Mouse (Mus musculus) intestine, embryonic 15.5 days (tissue): Measurements from ENCODE around the gene Gm20388. TPM values are rescaled to one million over a fixed set of nuclear protein-coding genes. Genes with fewer than 3 reads are reported as not detected.

Source experiments
- ATAC-seq: fragments of 200-750 bp; cut with Nextera tagmentation; 2 replicates; pipeline ENCODE4 v1.8.0; 2017; ENCODE audit warnings: moderate TSS enrichment, moderate library complexity
- H3K27ac ChIP-seq: fragments of 300-500 bp; sonication (generic); 2 replicates; pipeline ENCODE4 v1.5.1; 2015; ENCODE audit warnings: mild to moderate bottlenecking, inconsistent platforms
- H3K27me3 ChIP-seq: fragments of 300-500 bp; sonication (generic); replicated peaks from 2 replicates; pipeline ENCODE4 v1.6.1; 2015; ENCODE audit warnings: inconsistent platforms
- H3K36me3 ChIP-seq: fragments of 300-500 bp; sonication (generic); 2 replicates; pipeline ENCODE4 v1.6.1; 2015; ENCODE audit warnings: inconsistent platforms
- H3K4me1 ChIP-seq: fragments of 300-500 bp; sonication (generic); replicated peaks from 2 replicates; pipeline ENCODE4 v1.6.1; 2015; ENCODE audit warnings: inconsistent platforms
- H3K4me2 ChIP-seq: fragments of 300-500 bp; sonication (generic); replicated peaks from 2 replicates; pipeline ENCODE4 v1.6.1; 2015; ENCODE audit warnings: mild to moderate bottlenecking, inconsistent platforms
- H3K4me3 ChIP-seq: fragments of 300-500 bp; sonication (generic); replicated peaks from 2 replicates; pipeline ENCODE4 v1.5.1; 2015; ENCODE audit warnings: inconsistent platforms
- H3K9ac ChIP-seq: fragments of 300-500 bp; sonication (generic); 2 replicates; pipeline ENCODE4 v1.6.1; 2015; ENCODE audit warnings: inconsistent platforms
- H3K9me3 ChIP-seq: fragments of 300-500 bp; sonication (generic); 2 replicates; pipeline ENCODE4 v1.6.1; 2016; ENCODE audit warnings: inconsistent platforms
- WGBS: fragments of 180-500 bp; shearing (Covaris S2); methylation state at CpG from one replicate; pipeline ENCODE4 v1.1.7; 2015; 5-methylcytosine and 5-hydroxymethylcytosine counted together
- polyA plus RNA-seq: library from polyadenylated mRNA; unstranded; fragments of >200 nt; fragmentation: Nextera tagmentation; extraction: Ambion mirVana; gene quantifications from 2 replicates; pipeline ENCODE4 v1.2.1, GENCODE M21; 2015

Gene Gm20388
- polyA plus RNA-seq, 1 experiment from 2014 or later = not detected

DNA sequence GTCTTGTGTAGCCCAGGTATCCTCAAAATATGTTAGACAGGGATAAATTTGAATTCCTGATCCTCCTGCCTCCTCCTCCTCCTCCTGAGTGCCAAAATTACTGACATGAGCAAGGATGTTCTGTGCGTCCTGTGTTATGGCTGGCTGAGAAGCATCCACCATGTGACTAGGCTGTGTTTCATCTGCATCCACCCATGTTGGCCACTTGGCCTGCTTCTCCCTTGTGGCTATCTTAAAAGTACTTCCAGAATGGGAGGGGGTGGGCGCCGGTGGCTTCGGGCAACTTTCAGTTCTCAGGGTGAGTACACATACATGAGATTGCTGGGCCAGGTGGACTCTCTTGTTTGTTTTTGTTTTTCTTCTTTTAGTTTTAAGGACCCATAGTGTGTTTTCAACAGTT lies 2008.5 kb downstream of the Gm20388 start:
- 67% methylated on average over 4 of the region's 4 CpGs for WGBS
- H3K27ac ChIP-seq = no peak overlapping the region

DNA sequence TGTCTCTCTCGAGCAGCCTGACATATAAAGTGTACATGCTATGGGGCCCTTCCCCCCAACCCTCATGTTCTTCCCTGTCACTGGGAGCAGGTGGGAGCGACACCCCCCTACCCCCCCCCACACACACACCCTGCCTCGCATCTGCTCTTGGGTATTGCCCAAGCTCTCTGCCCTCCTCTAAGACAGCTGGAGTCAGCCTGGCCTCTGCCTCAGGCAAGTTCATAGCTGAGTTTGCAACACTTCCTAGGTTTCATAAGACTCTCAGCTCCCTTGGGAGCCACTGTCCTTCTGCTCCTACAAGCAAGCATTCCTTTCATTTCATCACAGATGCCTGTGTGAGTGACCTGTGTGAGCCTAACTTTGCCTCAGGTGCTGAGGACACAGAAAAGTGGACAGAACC lies 2009.1 kb downstream of the Gm20388 start:
- WGBS = 16% methylated on average over 3 of the region's 3 CpGs
- ATAC-seq = no peak
- Histone ChIP-seq H3K27ac (no peak overlapping the region), H3K4me2 (no peak overlapping the region), H3K36me3 (no peaks in the 10 kb centered on the region), H3K4me1 (peaks cover 8% of the 10 kb centered on the region), H3K4me3 (no peak overlapping the region), H3K9me3 (no peaks in the 10 kb centered on the region), H3K27me3 (no peaks in the 10 kb centered on the region), H3K9ac (no peak overlapping the region)

More for the DNA sequence above, 2008.5 kb downstream of the Gm20388 start:
- Histone ChIP-seq H3K36me3 (no peaks in the 10 kb centered on the region), H3K9me3 (no peaks in the 10 kb centered on the region), H3K4me2 (no peak overlapping the region), H3K4me1 (peaks cover 8% of the 10 kb centered on the region), H3K27me3 (no peaks in the 10 kb centered on the region), H3K9ac (no peak overlapping the region), H3K4me3 (no peak overlapping the region)
- ATAC-seq = no peak

DNA sequence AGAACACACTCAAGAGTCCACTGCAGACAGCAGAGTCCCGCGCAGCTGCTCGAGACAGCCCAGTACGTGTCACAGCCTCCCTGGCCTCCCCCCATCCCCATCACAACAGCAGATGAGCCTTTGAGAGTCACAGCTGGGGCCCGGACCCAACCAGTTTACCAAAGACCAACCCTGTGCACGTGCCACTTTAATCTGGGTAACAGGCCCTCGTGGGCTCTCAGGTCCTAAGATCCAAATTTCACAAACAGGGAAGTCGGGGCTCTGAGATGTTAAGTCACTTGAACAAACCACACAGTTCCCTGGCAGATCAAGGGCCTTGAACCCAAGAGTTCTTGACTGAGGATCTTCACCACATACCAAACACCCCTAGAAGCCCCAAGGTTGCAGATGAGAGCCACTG lies 2010.9 kb downstream of the Gm20388 start:
- Histone ChIP-seq H3K27me3 (no peaks in the 10 kb centered on the region), H3K27ac (peak overlapping the region; percentile 70), H3K4me3 (no peak overlapping the region), H3K9me3 (no peaks in the 10 kb centered on the region), H3K4me2 (no peak overlapping the region), H3K9ac (no peak overlapping the region), H3K36me3 (no peaks in the 10 kb centered on the region), H3K4me1 (peaks cover 8% of the 10 kb centered on the region)
- ATAC-seq = no peak
- WGBS = 84% methylated on average over 8 of the region's 8 CpGs

DNA sequence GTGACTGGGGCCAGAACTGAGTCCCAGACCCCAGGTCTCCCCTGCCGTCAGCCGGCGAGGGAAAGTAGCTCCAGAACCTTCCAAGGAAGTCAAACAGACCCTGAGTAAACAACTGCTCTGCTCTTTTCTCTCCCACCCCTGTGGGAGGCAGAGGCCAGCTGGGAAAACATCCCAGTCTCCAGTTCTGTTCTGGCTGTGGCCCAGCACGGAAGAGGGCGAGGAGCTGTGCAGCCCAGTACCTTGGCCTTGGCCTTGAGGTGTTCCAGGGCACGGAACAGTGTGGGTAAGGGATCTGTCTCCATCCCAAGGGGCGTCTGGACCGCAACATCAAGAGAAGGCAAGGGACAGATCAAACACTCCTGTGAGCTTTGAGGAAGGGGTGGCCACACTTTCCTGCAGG lies 2011.5 kb downstream of the Gm20388 start:
- Histone ChIP-seq H3K9ac (0 out of 2 replicates have a peak overlapping the region, but pooled peaks have one; percentile 20), H3K9me3 (no peaks in the 10 kb centered on the region), H3K27ac (peak overlapping the region; percentile 70), H3K36me3 (no peaks in the 10 kb centered on the region), H3K4me3 (no peak overlapping the region), H3K27me3 (no peaks in the 10 kb centered on the region), H3K4me1 (peaks cover 8% of the 10 kb centered on the region), H3K4me2 (no peak overlapping the region)
- 27% methylated on average over 8 of the region's 8 CpGs for WGBS
- ATAC-seq = peak; percentile 63

DNA sequence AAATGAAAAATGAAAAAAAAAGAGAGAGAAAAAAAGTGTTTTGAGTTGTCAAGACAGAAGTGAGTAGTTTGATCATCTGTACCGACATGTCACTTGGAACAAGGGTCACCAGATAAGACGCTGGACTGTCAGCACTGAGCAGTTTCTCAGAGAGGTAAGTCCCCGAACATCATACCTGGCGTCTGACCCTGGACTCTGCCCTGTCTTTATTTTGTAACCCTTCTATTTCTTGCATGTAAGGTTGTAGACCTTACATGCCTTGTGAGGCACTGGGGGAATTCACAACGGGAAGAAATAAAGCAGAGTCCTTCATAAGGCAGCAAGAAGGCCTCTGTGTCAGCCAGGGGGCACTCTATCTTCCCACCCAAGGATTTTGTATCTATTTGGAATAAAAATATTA lies 2014.0 kb downstream of the Gm20388 start:
- Histone ChIP-seq H3K4me1 (peaks cover 8% of the 10 kb centered on the region), H3K4me2 (no peak overlapping the region), H3K9me3 (no peaks in the 10 kb centered on the region), H3K27ac (no peak overlapping the region), H3K4me3 (no peak overlapping the region), H3K9ac (no peak overlapping the region), H3K36me3 (no peaks in the 10 kb centered on the region), H3K27me3 (no peaks in the 10 kb centered on the region)
- no peak for ATAC-seq
- 71% methylated on average over 5 of the region's 5 CpGs for WGBS

DNA sequence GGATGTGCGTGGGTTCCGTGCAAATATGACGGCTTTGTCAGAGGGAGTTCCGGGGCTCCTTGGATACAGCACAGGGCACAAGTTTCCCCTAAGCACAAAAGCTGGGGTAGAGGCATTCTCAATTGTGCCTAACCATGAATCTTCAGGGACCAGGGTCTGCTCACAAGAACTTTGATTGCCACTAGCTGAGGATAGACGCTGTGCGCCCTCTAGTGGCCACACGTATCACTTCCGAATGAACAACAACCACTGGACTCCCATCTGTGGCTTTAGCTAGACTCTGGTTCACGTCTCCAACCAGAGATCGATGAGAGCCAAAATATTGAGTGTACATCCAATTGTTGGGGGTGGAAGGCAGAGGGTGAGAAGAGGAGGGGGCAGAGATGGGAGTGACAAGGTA lies 2015.0 kb downstream of the Gm20388 start:
- H3K27ac ChIP-seq = no peak overlapping the region
- peaks cover 8% of the 10 kb centered on the region for H3K4me1 ChIP-seq
- no peak overlapping the region for H3K4me2 ChIP-seq
- no peaks in the 10 kb centered on the region for H3K9me3 ChIP-seq
- no peak overlapping the region for H3K4me3 ChIP-seq
- no peak overlapping the region for H3K9ac ChIP-seq
- ATAC-seq = no peak
- 30% methylated on average over 10 of the region's 10 CpGs for WGBS
- H3K36me3 ChIP-seq = no peaks in the 10 kb centered on the region
- no peaks in the 10 kb centered on the region for H3K27me3 ChIP-seq

DNA sequence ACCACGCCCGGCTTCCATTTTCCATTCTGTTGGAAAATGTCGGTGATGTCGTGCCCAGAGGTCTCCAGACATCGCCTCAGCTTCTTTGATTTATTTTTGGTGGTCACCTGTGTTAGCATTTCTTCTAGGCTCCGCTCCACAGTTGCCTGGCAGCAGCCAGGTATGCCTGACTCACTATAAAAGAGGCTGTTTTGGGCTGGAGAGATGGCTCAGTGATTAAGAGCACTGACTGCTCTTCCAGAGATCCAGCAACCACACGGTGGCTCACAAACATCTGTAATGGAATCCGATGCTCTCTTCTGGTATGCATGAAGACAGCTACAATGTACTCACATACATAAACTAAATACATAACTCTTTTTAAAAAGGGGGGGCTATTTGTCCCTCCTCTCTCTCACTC lies 2015.6 kb downstream of the Gm20388 start:
- H3K4me3 ChIP-seq = no peak overlapping the region

DNA sequence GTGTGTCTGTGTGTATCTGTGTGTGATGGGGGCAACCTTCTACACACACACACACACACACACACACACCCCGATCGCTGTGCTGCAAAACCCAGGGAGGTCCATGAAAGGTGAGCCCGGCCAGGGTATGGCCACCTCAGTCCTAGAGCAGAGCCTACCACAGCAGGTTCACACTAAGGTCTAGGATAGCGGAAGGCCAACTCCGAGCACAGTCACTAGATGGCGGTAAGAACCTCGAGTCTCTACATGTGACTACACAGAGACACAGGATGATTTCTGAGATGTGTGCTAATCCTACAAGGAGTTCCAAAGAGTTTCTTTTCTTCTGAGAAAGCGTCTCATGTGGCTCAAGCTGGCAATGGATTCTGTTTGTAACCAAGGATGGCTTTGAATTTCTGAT lies 2016.7 kb downstream of the Gm20388 start:
- no peak overlapping the region for H3K27ac ChIP-seq
- no peak overlapping the region for H3K9ac ChIP-seq
- no peaks in the 10 kb centered on the region for H3K27me3 ChIP-seq
- H3K4me1 ChIP-seq = no peaks in the 10 kb centered on the region
- no peak overlapping the region for H3K4me3 ChIP-seq
- H3K36me3 ChIP-seq = no peaks in the 10 kb centered on the region
- no peaks in the 10 kb centered on the region for H3K9me3 ChIP-seq
- WGBS = 42% methylated on average over 8 of the region's 8 CpGs
- ATAC-seq = peak; percentile 62
- H3K4me2 ChIP-seq = no peak overlapping the region

More for the DNA sequence above, 2015.6 kb downstream of the Gm20388 start:
- no peak overlapping the region for H3K9ac ChIP-seq
- no peaks in the 10 kb centered on the region for H3K36me3 ChIP-seq
- 60% methylated on average over 8 of the region's 8 CpGs for WGBS
- H3K4me1 ChIP-seq = peaks cover 7% of the 10 kb centered on the region
- no peaks in the 10 kb centered on the region for H3K27me3 ChIP-seq
- no peak overlapping the region for H3K27ac ChIP-seq
- H3K4me2 ChIP-seq = no peak overlapping the region
- H3K9me3 ChIP-seq = no peaks in the 10 kb centered on the region
- no peak for ATAC-seq

DNA sequence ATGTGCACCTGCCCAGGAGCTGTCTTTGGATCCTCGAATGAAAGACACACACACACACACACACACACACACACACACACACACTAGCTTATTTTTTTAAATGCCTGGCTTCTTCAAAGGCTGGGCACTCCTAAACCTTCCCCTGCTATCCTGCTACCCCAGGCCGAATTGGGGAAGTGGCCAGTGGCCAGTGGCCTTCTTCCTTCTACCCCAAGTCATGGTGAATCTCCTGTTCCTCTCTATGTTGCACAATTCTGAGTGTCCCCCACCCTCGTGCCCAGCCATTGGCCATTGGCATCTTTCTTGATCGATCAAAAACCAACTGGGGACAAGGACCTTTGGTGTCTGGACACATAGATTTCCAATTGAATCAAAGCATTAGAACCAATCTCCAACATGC lies 2019.4 kb downstream of the Gm20388 start:
- Histone ChIP-seq H3K4me3 (no peak overlapping the region), H3K27me3 (no peaks in the 10 kb centered on the region), H3K36me3 (no peaks in the 10 kb centered on the region), H3K4me2 (no peak overlapping the region), H3K4me1 (0 out of 2 replicates have a peak, but pooled peaks cover under 1% of the 10 kb centered on the region), H3K9ac (no peak overlapping the region), H3K9me3 (no peaks in the 10 kb centered on the region), H3K27ac (no peak overlapping the region)
- ATAC-seq = no peak
- 83% methylated on average over 4 of the region's 4 CpGs for WGBS

DNA sequence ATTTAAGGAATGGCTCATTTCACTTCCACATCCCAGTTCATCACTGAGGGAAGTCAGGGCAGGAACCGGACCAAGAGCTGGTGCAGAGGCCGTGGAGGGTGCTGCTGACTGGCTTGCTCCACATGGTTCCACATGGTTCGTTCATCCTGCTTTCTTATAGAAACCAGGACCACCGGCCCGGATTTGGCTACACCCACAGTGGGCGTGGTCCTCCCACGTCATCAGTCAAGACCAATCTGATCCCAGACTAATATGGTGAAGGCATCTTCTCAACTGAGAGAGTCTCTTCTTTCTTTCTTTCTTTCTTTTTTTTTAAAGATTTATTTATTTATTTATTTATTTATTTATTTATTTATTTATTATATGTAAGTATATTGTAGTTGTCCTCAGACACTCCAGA lies 2020.9 kb downstream of the Gm20388 start:
- Histone ChIP-seq H3K4me1 (peaks cover 10% of the 10 kb centered on the region), H3K27ac (no peak overlapping the region), H3K27me3 (no peaks in the 10 kb centered on the region), H3K36me3 (no peaks in the 10 kb centered on the region), H3K4me3 (no peak overlapping the region), H3K9me3 (no peaks in the 10 kb centered on the region), H3K4me2 (no peak overlapping the region), H3K9ac (no peak overlapping the region)
- ATAC-seq = no peak
- 85% methylated on average over 7 of the region's 7 CpGs for WGBS

DNA sequence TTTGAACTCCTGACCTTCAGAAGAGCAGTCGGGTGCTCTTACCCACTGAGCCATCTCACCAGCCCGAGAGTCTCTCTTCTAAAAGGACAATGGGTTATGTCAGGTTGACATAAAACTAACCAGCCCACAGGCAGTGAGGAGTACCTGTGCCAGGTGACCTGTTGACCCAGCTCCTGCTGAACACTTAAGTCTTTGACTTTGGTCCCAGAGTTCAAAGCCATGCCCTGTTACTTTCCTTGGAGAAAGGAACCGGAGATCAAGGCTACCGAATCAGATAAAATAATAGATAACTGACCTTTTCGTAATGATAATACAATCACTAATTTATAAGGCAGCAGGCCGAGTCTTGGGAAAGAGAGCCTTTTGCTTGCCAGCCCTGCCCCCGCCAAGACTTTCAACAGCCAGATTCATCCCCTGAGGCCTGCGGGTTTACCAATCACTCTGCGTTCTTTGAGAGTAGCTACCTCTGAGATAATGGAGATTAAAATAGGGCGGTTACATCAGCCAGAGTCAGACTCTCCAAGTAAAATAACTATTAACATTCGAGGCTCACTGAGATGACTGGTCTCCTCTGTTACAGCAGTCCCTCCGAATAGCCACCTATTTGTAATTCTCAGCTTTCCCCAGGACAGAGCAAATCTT lies 2021.5 kb downstream of the Gm20388 start:
- Histone ChIP-seq H3K27ac (no peak overlapping the region), H3K9ac (no peak overlapping the region), H3K27me3 (no peaks in the 10 kb centered on the region), H3K4me3 (no peak overlapping the region), H3K4me1 (peaks cover 11% of the 10 kb centered on the region), H3K9me3 (no peaks in the 10 kb centered on the region), H3K4me2 (no peak overlapping the region), H3K36me3 (no peaks in the 10 kb centered on the region)
- ATAC-seq = no peak
- 76% methylated on average over 12 of the region's 12 CpGs for WGBS

DNA sequence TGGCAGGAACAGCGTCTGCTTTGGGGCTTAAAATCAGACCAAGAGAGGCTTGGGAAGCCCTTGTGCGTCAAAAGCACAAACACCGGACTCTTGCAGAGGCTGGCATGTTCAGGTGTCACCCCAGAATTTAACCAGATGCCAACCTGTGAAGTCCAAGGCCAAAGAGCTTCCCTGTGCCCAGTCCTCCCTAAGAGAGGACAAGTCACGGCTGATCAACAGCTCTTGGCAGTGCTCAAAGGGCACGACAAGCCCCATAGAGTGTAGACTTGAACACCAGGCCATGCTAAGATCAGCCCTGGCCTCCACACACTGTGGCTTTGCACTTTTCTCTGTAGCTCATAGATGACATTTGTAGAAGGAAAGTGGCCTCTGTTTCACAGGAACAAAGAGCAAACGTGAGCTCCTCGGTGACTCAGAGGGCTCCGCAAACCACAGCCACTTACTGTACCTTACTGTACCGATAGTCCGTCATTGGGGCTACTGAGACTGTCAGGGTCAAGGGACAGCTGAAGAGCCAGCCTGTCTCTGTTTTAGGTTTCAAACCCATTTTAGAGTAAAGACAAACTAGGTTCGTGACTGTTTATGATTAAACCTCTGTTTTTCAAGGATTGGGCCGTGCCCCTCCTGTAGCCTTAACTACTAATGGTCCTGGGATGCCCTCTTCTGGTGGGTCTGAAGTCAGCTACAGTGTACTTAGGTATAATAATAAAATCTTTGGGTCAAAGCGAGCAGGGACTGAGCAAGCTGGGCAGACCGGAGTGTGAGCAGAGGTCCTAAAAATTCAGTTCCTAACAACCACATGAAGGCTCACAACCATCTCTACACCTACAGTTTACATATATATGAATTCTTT lies 2022.3 kb downstream of the Gm20388 start:
- Histone ChIP-seq H3K9ac (no peak overlapping the region), H3K4me3 (no peak overlapping the region), H3K36me3 (no peaks in the 10 kb centered on the region), H3K9me3 (no peaks in the 10 kb centered on the region), H3K27ac (no peak overlapping the region), H3K4me2 (no peak overlapping the region), H3K4me1 (peaks cover 11% of the 10 kb centered on the region), H3K27me3 (no peaks in the 10 kb centered on the region)
- WGBS = 82% methylated on average over 14 of the region's 14 CpGs
- no peak for ATAC-seq

DNA sequence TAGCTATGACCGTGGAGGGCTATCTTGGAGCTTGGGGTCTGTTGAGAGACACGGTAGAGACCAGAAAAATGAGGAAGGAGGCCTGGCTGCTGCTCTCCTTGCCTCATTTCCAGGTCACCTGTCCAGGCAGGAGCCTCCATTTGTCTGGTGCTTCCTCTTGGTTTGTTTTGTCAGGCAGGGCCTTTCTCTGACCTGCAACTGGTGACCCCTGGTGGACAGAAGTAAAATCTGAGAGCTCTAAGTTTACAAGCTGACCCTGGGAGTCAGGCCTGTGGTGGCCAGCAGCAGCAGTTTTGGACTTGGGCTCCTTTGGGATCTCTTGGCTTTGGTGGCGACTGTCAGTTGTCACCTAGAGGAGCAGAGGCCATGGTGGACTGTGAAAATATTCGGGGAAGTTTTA lies 2023.9 kb downstream of the Gm20388 start:
- Histone ChIP-seq H3K4me2 (no peak overlapping the region), H3K9ac (no peak overlapping the region), H3K4me1 (peaks cover 11% of the 10 kb centered on the region), H3K4me3 (no peak overlapping the region), H3K27me3 (no peaks in the 10 kb centered on the region), H3K9me3 (no peaks in the 10 kb centered on the region), H3K27ac (no peak overlapping the region), H3K36me3 (no peaks in the 10 kb centered on the region)
- no peak for ATAC-seq
- WGBS = 47% methylated on average over 4 of the region's 4 CpGs
